Mouse (Mus musculus) ES-CJ7 (cell line): ENCODE measurements around the gene Zfp82.

Source experiments
- DNase-seq: peaks from one replicate; pipeline ENCODE4 v3.0.0; 2011; ENCODE audit warnings: low read depth, low spot score

Gene Zfp82

DNA sequence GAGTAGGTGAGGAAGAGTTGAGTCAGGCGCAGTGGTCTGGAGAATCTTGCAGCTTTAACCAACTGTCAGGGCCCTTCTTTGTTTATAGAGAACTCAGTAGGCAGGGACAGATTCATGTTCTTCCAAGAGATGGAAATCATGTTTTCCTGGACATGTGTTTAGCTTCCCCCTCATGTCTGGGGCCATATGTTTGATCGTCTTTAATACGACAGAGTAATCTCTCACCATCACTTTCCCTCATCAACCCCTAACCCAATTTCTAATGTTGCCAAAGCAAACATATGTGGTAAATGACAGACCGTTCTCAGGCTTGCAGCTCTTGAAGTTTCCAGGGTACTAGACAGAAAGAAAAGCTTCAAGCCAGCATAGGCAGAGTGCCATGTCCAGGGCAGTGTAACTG is 24.6 kb downstream of the Zfp82 start:
- DNase-seq: no peak

GRCm38 (mm10) chr7:30044354-30044753 is 28.3 kb downstream of the Zfp82 start:
- no peak for DNase-seq

- peak; percentile 70 for DNase-seq
Observed at GRCm38 (mm10) chr7:30034331-30034730, 38.4 kb downstream of the Zfp82 start.

- peak; percentile 85 for DNase-seq
Observed at GRCm38 (mm10) chr7:30031379-30031778, 41.3 kb downstream of the Zfp82 start.

DNA sequence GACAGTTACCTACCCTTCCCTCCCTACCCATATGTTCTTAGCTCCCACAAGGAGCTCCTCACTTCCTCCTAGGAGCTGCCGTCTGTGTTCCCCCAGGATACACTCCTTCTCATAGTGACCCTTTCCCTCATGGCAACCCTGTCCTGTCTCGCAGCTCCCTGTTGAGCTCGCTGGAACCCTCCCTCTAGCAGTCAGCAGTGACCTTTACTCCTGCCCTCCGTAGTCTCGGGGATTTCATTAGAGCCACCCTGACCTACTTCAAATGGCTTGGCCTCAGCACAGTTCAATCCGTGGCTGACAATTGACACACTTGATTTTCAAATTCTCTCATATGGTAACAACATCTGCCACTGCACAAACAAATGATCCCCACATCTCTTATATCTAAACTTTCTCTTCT is 42.0 kb downstream of the Zfp82 start:
- no peak for DNase-seq

- DNase-seq: no peak
Observed at GRCm38 (mm10) chr7:30028572-30028971, 44.1 kb downstream of the Zfp82 start.

DNA sequence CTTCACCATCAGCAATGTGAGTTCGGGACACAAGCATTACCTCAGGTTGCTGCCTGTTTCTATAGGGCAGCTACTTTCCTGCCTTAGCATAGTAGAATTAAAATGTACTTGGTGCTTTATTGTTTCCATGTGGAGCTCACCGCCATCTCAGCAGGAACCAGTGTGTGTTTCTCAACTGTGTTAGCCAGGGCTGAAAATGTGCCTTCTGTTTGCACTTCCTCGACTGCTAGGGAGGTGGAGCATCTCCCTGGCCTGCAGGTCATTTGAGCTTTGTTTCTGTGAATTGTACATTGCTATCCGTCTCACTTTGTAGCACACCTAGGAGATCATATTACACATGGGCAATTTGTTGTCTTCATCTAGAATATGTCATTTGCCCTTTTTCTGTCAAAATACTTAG is 45.4 kb downstream of the Zfp82 start:
- no peak for DNase-seq

DNA sequence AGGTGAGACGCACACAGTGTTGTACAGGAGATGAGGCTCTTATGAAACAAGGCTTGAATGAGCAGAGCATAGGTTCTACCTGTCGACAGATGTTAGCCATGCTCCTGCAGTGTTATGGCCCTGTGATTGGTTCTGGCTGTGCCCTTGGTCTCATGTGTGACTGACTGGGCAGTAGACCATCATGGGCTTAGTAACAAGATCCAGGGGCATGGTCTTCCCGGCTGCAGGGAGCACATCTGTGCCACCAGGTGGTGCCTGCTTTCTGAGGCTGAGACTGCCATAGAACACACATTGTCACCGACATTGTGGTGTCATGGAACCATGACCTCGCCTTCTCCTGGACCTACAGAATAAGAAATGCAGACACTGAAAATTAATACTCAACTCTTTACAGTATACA is 47.3 kb downstream of the Zfp82 start:
- no peak for DNase-seq

- no peak for DNase-seq
Observed at GRCm38 (mm10) chr7:30023800-30024199, 48.9 kb downstream of the Zfp82 start.

GRCm38 (mm10) chr7:30023324-30023723 is 49.4 kb downstream of the Zfp82 start:
- DNase-seq: no peak

- no peak for DNase-seq
Observed at GRCm38 (mm10) chr7:30019543-30019942, 53.2 kb downstream of the Zfp82 start.

GRCm38 (mm10) chr7:30017226-30017625 is 55.5 kb downstream of the Zfp82 start:
- DNase-seq: no peak

DNA sequence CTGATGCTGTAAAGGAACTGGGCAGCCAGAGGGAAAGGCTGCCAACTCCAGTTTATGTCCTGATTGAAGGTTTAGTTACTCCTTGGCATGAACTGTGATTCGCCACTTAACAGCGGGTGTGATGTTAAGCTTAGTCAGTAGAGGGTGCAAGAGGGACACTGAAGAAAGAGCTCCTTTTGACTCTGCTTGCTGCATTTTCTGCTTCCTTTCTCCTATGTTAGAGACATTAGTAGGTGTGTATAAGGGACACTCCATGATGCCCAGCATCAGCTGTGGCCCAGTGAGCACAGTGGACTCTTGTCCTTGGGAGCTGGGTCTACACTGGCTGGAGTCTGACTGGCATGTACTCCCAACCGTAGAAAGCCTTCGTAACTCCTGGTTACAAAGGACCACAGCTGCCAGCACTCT is 59.7 kb downstream of the Zfp82 start:
- peak; percentile 68 for DNase-seq

GRCm38 (mm10) chr7:30010551-30011195 is 62.0 kb downstream of the Zfp82 start:
- no peak for DNase-seq

- DNase-seq: no peak
Observed at GRCm38 (mm10) chr7:30009321-30010085, 63.2 kb downstream of the Zfp82 start.

DNA sequence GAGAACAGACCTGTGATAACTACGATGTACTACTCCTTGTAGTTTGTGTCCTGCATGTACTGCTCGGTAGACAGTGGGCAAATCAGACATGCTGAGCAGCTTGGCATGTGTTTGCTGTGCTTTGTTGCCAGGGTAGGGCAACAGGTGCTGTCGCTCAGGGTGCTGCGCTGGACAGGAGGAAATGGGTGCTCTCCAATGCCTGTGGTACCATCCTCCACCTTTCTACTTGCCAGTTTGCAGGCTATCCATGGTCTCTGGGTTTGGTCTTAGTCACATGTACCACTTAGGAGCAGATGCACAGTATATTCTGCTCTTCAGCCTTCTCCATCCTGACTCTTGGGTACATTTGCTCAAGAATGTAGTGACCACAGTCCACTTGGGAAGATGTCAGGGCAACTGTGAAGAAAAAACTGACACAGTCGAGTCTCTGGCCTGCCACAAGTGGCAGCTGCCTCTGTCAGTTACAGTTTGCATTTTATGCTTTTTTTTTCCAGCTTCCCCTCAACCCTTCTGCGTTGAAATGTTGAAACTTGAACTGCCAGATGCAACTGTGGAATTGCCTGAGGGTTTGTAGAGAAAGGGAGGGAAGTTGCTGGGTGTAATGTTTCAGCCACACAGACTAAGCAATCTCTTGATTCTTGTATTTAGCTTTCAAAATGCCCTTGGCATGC is 64.5 kb downstream of the Zfp82 start:
- no peak for DNase-seq

- no peak for DNase-seq
Observed at GRCm38 (mm10) chr7:30007601-30008000, 65.1 kb downstream of the Zfp82 start.
